Mouse (Mus musculus): ENCODE measurements at regions not wholly inside any gene's neighbourhood (a gene's known extent, or its start where the extent isn't known, plus 50 kb on each side); places are given as distances from the start of the nearest gene placed in this dataset.

GRCm38 (mm10) chr7:124941527-124941926 lies 502.9 kb upstream of the Kdm8 start:
- no peak for ATAC-seq (ENCODE audit: insufficient number of reproducible peaks, insufficient read depth, low FRiP score, low read depth)
- Histone ChIP-seq H3K27ac (ENCODE audit: low read length) (no peak overlapping the region), H3K27me3 (ENCODE audit: control insufficient read depth, insufficient read depth, low read length) (no peaks in the 10 kb centered on the region), H3K4me2 (replicated peaks; ENCODE audit: low read depth, low read length) (no peak overlapping the region), H3K4me3 (ENCODE audit: low read depth, low read length) (no peak overlapping the region), H3K36me3 (ENCODE audit: control insufficient read depth, insufficient read depth, low read length) (no peaks in the 10 kb centered on the region), H3K9me3 (ENCODE audit: control insufficient read depth, low read depth, low read length) (no peaks in the 10 kb centered on the region), H3K9ac (replicated peaks; ENCODE audit: low read depth, low read length) (no peak overlapping the region), H3K4me1 (ENCODE audit: control insufficient read depth, insufficient read depth, low read length) (no peaks in the 10 kb centered on the region)
- WGBS, result 36% methylated on average over 4 of the region's 4 CpGs

GRCm38 (mm10) chr7:124946424-124946823 lies 498.1 kb upstream of the Kdm8 start:
- Histone ChIP-seq H3K9ac (replicated peaks; ENCODE audit: low read depth, low read length) (no peak overlapping the region), H3K36me3 (ENCODE audit: control insufficient read depth, insufficient read depth, low read length) (no peaks in the 10 kb centered on the region), H3K27me3 (ENCODE audit: control insufficient read depth, insufficient read depth, low read length) (no peaks in the 10 kb centered on the region), H3K4me2 (replicated peaks; ENCODE audit: low read depth, low read length) (no peak overlapping the region), H3K9me3 (ENCODE audit: control insufficient read depth, low read depth, low read length) (no peaks in the 10 kb centered on the region), H3K4me3 (ENCODE audit: low read depth, low read length) (no peak overlapping the region), H3K27ac (ENCODE audit: low read length) (no peak overlapping the region), H3K4me1 (ENCODE audit: control insufficient read depth, insufficient read depth, low read length) (no peaks in the 10 kb centered on the region)
- WGBS, result 57% methylated on average over 1 of the region's 1 CpGs
- no peak for ATAC-seq (ENCODE audit: insufficient number of reproducible peaks, insufficient read depth, low FRiP score, low read depth)

- H3K4me3 ChIP-seq (ENCODE audit: low read depth, low read length), result no peak overlapping the region
- H3K9me3 ChIP-seq (ENCODE audit: control insufficient read depth, low read depth, low read length), result no peaks in the 10 kb centered on the region
- H3K4me2 ChIP-seq (replicated peaks; ENCODE audit: low read depth, low read length), result no peak overlapping the region
- ATAC-seq (ENCODE audit: insufficient number of reproducible peaks, insufficient read depth, low FRiP score, low read depth), result no peak
- no peaks in the 10 kb centered on the region for H3K36me3 ChIP-seq (ENCODE audit: control insufficient read depth, insufficient read depth, low read length)
- H3K9ac ChIP-seq (replicated peaks; ENCODE audit: low read depth, low read length), result no peak overlapping the region
- 81% methylated on average over 6 of the region's 6 CpGs for WGBS
- H3K4me1 ChIP-seq (ENCODE audit: control insufficient read depth, insufficient read depth, low read length), result no peaks in the 10 kb centered on the region
- H3K27ac ChIP-seq (ENCODE audit: low read length), result no peak overlapping the region
- H3K27me3 ChIP-seq (ENCODE audit: control insufficient read depth, insufficient read depth, low read length), result no peaks in the 10 kb centered on the region
Measured at GRCm38 (mm10) chr7:124957329-124957728, 487.1 kb upstream of the Kdm8 start.

- Histone ChIP-seq H3K9me3 (ENCODE audit: control insufficient read depth, low read depth, low read length) (no peaks in the 10 kb centered on the region), H3K9ac (replicated peaks; ENCODE audit: low read depth, low read length) (no peak overlapping the region), H3K36me3 (ENCODE audit: control insufficient read depth, insufficient read depth, low read length) (no peaks in the 10 kb centered on the region), H3K4me1 (ENCODE audit: control insufficient read depth, insufficient read depth, low read length) (no peaks in the 10 kb centered on the region), H3K4me3 (ENCODE audit: low read depth, low read length) (no peak overlapping the region), H3K27me3 (ENCODE audit: control insufficient read depth, insufficient read depth, low read length) (no peaks in the 10 kb centered on the region), H3K27ac (ENCODE audit: low read length) (no peak overlapping the region), H3K4me2 (replicated peaks; ENCODE audit: low read depth, low read length) (no peak overlapping the region)
- 65% methylated on average over 5 of the region's 5 CpGs for WGBS
- no peak for ATAC-seq (ENCODE audit: insufficient number of reproducible peaks, insufficient read depth, low FRiP score, low read depth)
Measured at GRCm38 (mm10) chr7:124974870-124975488, 469.5 kb upstream of the Kdm8 start.

GRCm38 (mm10) chr7:124989456-124989855 lies 455.0 kb upstream of the Kdm8 start:
- H3K4me1 ChIP-seq (ENCODE audit: control insufficient read depth, insufficient read depth, low read length), result no peaks in the 10 kb centered on the region
- ATAC-seq (ENCODE audit: insufficient number of reproducible peaks, insufficient read depth, low FRiP score, low read depth), result no peak
- no peak overlapping the region for H3K4me2 ChIP-seq (replicated peaks; ENCODE audit: low read depth, low read length)
- H3K27me3 ChIP-seq (ENCODE audit: control insufficient read depth, insufficient read depth, low read length), result no peaks in the 10 kb centered on the region
- WGBS, result 64% methylated on average over 5 of the region's 5 CpGs
- no peak overlapping the region for H3K9ac ChIP-seq (replicated peaks; ENCODE audit: low read depth, low read length)
- no peak overlapping the region for H3K27ac ChIP-seq (ENCODE audit: low read length)
- no peaks in the 10 kb centered on the region for H3K36me3 ChIP-seq (ENCODE audit: control insufficient read depth, insufficient read depth, low read length)
- no peaks in the 10 kb centered on the region for H3K9me3 ChIP-seq (ENCODE audit: control insufficient read depth, low read depth, low read length)
- no peak overlapping the region for H3K4me3 ChIP-seq (ENCODE audit: low read depth, low read length)

- Histone ChIP-seq H3K27me3 (ENCODE audit: control insufficient read depth, insufficient read depth, low read length) (no peaks in the 10 kb centered on the region), H3K4me3 (ENCODE audit: low read depth, low read length) (no peak overlapping the region), H3K4me2 (replicated peaks; ENCODE audit: low read depth, low read length) (no peak overlapping the region), H3K9ac (replicated peaks; ENCODE audit: low read depth, low read length) (no peak overlapping the region), H3K4me1 (ENCODE audit: control insufficient read depth, insufficient read depth, low read length) (no peaks in the 10 kb centered on the region), H3K27ac (ENCODE audit: low read length) (no peak overlapping the region), H3K36me3 (ENCODE audit: control insufficient read depth, insufficient read depth, low read length) (no peaks in the 10 kb centered on the region), H3K9me3 (ENCODE audit: control insufficient read depth, low read depth, low read length) (no peaks in the 10 kb centered on the region)
- ATAC-seq (ENCODE audit: insufficient number of reproducible peaks, insufficient read depth, low FRiP score, low read depth), result no peak
- whole genome bisulfite sequencing, result 32% methylated on average over 13 of the region's 13 CpGs
Measured at GRCm38 (mm10) chr7:124990695-124991094, 453.8 kb upstream of the Kdm8 start.

GRCm38 (mm10) chr7:124996538-124996937 lies 447.9 kb upstream of the Kdm8 start:
- Histone ChIP-seq H3K9me3 (ENCODE audit: control insufficient read depth, low read depth, low read length) (no peaks in the 10 kb centered on the region), H3K27me3 (ENCODE audit: control insufficient read depth, insufficient read depth, low read length) (no peaks in the 10 kb centered on the region), H3K4me3 (ENCODE audit: low read depth, low read length) (no peak overlapping the region), H3K27ac (ENCODE audit: low read length) (no peak overlapping the region), H3K4me2 (replicated peaks; ENCODE audit: low read depth, low read length) (no peak overlapping the region), H3K4me1 (ENCODE audit: control insufficient read depth, insufficient read depth, low read length) (no peaks in the 10 kb centered on the region), H3K36me3 (ENCODE audit: control insufficient read depth, insufficient read depth, low read length) (no peaks in the 10 kb centered on the region), H3K9ac (replicated peaks; ENCODE audit: low read depth, low read length) (no peak overlapping the region)
- 74% methylated on average over 1 of the region's 1 CpGs for WGBS
- no peak for ATAC-seq (ENCODE audit: insufficient number of reproducible peaks, insufficient read depth, low FRiP score, low read depth)

GRCm38 (mm10) chr7:125000669-125001068 lies 443.8 kb upstream of the Kdm8 start:
- H3K9ac ChIP-seq (replicated peaks; ENCODE audit: low read depth, low read length), result no peak overlapping the region
- no peaks in the 10 kb centered on the region for H3K27me3 ChIP-seq (ENCODE audit: control insufficient read depth, insufficient read depth, low read length)
- no peak overlapping the region for H3K4me2 ChIP-seq (replicated peaks; ENCODE audit: low read depth, low read length)
- no peaks in the 10 kb centered on the region for H3K9me3 ChIP-seq (ENCODE audit: control insufficient read depth, low read depth, low read length)
- ATAC-seq (ENCODE audit: insufficient number of reproducible peaks, insufficient read depth, low FRiP score, low read depth), result no peak
- no peak overlapping the region for H3K4me3 ChIP-seq (ENCODE audit: low read depth, low read length)
- H3K36me3 ChIP-seq (ENCODE audit: control insufficient read depth, insufficient read depth, low read length), result no peaks in the 10 kb centered on the region
- no peak overlapping the region for H3K27ac ChIP-seq (ENCODE audit: low read length)
- H3K4me1 ChIP-seq (ENCODE audit: control insufficient read depth, insufficient read depth, low read length), result no peaks in the 10 kb centered on the region

GRCm38 (mm10) chr7:125005638-125006037 lies 438.8 kb upstream of the Kdm8 start:
- WGBS, result 71% methylated on average over 3 of the region's 3 CpGs
- H3K4me1 ChIP-seq (ENCODE audit: control insufficient read depth, insufficient read depth, low read length), result no peaks in the 10 kb centered on the region
- no peaks in the 10 kb centered on the region for H3K36me3 ChIP-seq (ENCODE audit: control insufficient read depth, insufficient read depth, low read length)
- H3K4me2 ChIP-seq (replicated peaks; ENCODE audit: low read depth, low read length), result no peak overlapping the region
- H3K27me3 ChIP-seq (ENCODE audit: control insufficient read depth, insufficient read depth, low read length), result no peaks in the 10 kb centered on the region
- ATAC-seq (ENCODE audit: insufficient number of reproducible peaks, insufficient read depth, low FRiP score, low read depth), result no peak
- H3K9me3 ChIP-seq (ENCODE audit: control insufficient read depth, low read depth, low read length), result no peaks in the 10 kb centered on the region
- H3K4me3 ChIP-seq (ENCODE audit: low read depth, low read length), result no peak overlapping the region
- no peak overlapping the region for H3K9ac ChIP-seq (replicated peaks; ENCODE audit: low read depth, low read length)
- no peak overlapping the region for H3K27ac ChIP-seq (ENCODE audit: low read length)

All from stomach, embryonic 14.5 days (tissue).